21 mouse cellular contexts compared by ENCODE assay signal in the genomic region with DNA sequence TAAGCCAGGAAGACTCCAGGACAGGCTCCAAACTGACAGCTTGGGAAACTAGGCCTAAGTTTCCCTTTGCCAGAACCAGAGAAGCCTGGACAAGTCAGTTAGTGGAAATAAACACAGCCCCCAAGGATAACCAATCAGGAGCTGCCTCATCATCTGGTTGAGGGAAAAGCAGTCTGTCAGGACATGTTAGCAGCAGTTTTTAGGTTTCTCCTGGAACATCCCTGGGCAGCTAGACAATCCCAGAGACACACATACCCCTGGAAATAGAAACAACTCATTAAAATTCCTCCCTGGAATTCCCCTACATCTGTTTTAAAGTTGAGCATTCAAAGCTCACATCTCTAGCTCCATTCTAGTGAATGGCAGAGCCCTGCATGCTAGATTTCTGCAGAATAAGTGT.
DNase-seq lines count a peak whose midpoint lies in the region; ATAC-seq lines count a peak whose summit lies in the region.
"Had no signal": no experiment of that assay in that cellular context is flagged by ENCODE, and none has a peak within 500 bp of the region (broad histone marks: within the 10 kb centered on the region; RNA-seq: fewer than 3 reads in every experiment).

No protein-coding gene starts in this region.

- H3K9ac ChIP-seq in forebrain, embryonic 13.5 days, result no peak overlapping the region
- H3K9ac ChIP-seq: embryonic facial prominence, embryonic 15.5 days; forebrain, embryonic 15.5 days; heart, embryonic 12.5 days; hindbrain, embryonic 15.5 days had no signal

- H3K36me3 ChIP-seq in forebrain, embryonic 13.5 days (ENCODE audit: poor library complexity, severe bottlenecking), result no peaks in the 10 kb centered on the region
- H3K36me3 ChIP-seq: embryonic facial prominence, embryonic 15.5 days; forebrain, embryonic 10.5 days; forebrain, embryonic 15.5 days; heart, embryonic 12.5 days; hindbrain, embryonic 15.5 days had no signal

- intact Hi-C loops in left cerebral cortex, postnatal 4 days (cut with DNase I), result no loop called here

- H3K27me3 ChIP-seq in forebrain, embryonic 13.5 days, result no peaks in the 10 kb centered on the region
- H3K27me3 ChIP-seq: embryonic facial prominence, embryonic 15.5 days; forebrain, embryonic 15.5 days; heart, embryonic 12.5 days; hindbrain, embryonic 15.5 days had no signal

- peak; percentile 32 to 36 for DNase-seq in frontal cortex, postnatal 36 days (ENCODE audit: low spot score in 2 of 2)
- DNase-seq in frontal cortex, postnatal 14 days (ENCODE audit: low spot score in 2 of 2), result no peak
- peak; percentile 17 to 24 for DNase-seq in left cerebral cortex, adult 18-20 months (ENCODE audit: low spot score in 2 of 2)
- no peak for DNase-seq in left cerebral cortex, postnatal 4 days
- DNase-seq in brain, adult 2 months (ENCODE audit: low read depth, low spot score), result peak; percentile 85
- DNase-seq in telencephalon, adult 2 months (ENCODE audit: low read depth, low spot score), result peak; percentile 85
- DNase-seq: adrenal gland, adult 8-10 months; adrenal gland, postnatal 36 days; cerebellum, adult 11 months; cerebellum, adult 9-11 months; cerebellum, postnatal 36 days; gastrocnemius, postnatal 25 days; heart, postnatal 36 days had no signal

- no peak overlapping the region for H3K27ac ChIP-seq in forebrain, embryonic 13.5 days
- H3K27ac ChIP-seq: embryonic facial prominence, embryonic 15.5 days; forebrain, embryonic 10.5 days; forebrain, embryonic 15.5 days; hindbrain, embryonic 15.5 days had no signal

- no peak for ATAC-seq in forebrain, embryonic 13.5 days
- ATAC-seq: forebrain, embryonic 15.5 days; intestine, embryonic 16.5 days had no signal

- H3K4me1 ChIP-seq in forebrain, embryonic 13.5 days, result no peaks in the 10 kb centered on the region
- H3K4me1 ChIP-seq: embryonic facial prominence, embryonic 15.5 days; forebrain, embryonic 10.5 days; forebrain, embryonic 15.5 days; heart, embryonic 12.5 days; hindbrain, embryonic 15.5 days had no signal

- no peaks in the 10 kb centered on the region for H3K9me3 ChIP-seq in forebrain, embryonic 13.5 days (replicated peaks)
- H3K9me3 ChIP-seq: embryonic facial prominence, embryonic 15.5 days; forebrain, embryonic 10.5 days; forebrain, embryonic 15.5 days; heart, embryonic 12.5 days; hindbrain, embryonic 15.5 days had no signal

- H3K4me3 ChIP-seq in forebrain, embryonic 13.5 days, result no peak overlapping the region
- H3K4me3 ChIP-seq: embryonic facial prominence, embryonic 15.5 days; erythroblast, embryonic 14.5 days; forebrain, embryonic 10.5 days; forebrain, embryonic 15.5 days; heart, embryonic 12.5 days; hindbrain, embryonic 15.5 days had no signal

- H3K4me2 ChIP-seq in forebrain, embryonic 13.5 days, result no peak overlapping the region
- H3K4me2 ChIP-seq: embryonic facial prominence, embryonic 15.5 days; forebrain, embryonic 15.5 days; heart, embryonic 12.5 days; hindbrain, embryonic 15.5 days had no signal

Comparison
In these comparisons a context has a peak if more than half of its experiments do, and no peak if none do; other contexts are left out.
1. DNase-seq: peak in frontal cortex, postnatal 36 days (2 of 2), left cerebral cortex, adult 18-20 months (2 of 2), brain, adult 2 months (single experiment) and telencephalon, adult 2 months (single experiment); none in frontal cortex, postnatal 14 days (0 of 2) and left cerebral cortex, postnatal 4 days (single experiment).